Mouse (Mus musculus): ENCODE measurements at regions not wholly inside any gene's neighbourhood (a gene's known extent, or its start where the extent isn't known, plus 50 kb on each side); places are given as distances from the start of the nearest gene placed in this dataset.
A peak's percentile ranks its signal among the peaks of the same experiment; 100 is the strongest.

DNA sequence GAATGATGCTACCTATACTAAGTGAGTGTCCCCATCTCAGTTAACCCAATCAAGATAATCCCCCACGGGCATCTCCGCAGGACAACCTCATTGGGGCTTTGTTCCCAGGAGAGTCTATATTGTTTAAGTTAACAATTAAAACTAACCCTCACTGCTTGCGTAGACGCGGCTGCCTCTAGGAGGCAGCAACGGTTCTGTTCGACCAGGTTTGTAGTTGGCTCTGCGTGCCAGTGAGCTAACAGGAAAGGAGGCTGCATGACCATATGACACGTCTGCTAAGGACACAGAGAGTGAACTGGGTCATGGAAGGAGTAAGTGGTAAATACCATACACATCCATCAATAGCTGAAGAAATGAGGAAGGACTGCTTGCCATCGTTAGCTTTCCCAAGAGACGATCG lies 92.0 kb downstream of the Mis18a start:
- Histone ChIP-seq H3K9ac (ENCODE audit: low read depth, low read length) (no peak overlapping the region), H3K4me3 (ENCODE audit: low read depth, low read length) (no peak overlapping the region), H3K9me3 (ENCODE audit: control insufficient read depth, low read length) (no peaks in the 10 kb centered on the region), H3K27me3 (replicated peaks; ENCODE audit: control insufficient read depth, insufficient read depth, low read length) (no peaks in the 10 kb centered on the region), H3K27ac (ENCODE audit: low read depth, low read length) (no peak overlapping the region), H3K36me3 (ENCODE audit: control insufficient read depth, insufficient read depth, low read length) (no peaks in the 10 kb centered on the region), H3K4me1 (replicated peaks; ENCODE audit: control insufficient read depth, insufficient read depth, low read length) (no peaks in the 10 kb centered on the region), H3K4me2 (no peak overlapping the region)
- no peak for DNase-seq (ENCODE audit: low spot score)
- no peak for ATAC-seq (replicated peaks; ENCODE audit: low FRiP score)
- 36% methylated on average over 12 of the region's 12 CpGs for WGBS

DNA sequence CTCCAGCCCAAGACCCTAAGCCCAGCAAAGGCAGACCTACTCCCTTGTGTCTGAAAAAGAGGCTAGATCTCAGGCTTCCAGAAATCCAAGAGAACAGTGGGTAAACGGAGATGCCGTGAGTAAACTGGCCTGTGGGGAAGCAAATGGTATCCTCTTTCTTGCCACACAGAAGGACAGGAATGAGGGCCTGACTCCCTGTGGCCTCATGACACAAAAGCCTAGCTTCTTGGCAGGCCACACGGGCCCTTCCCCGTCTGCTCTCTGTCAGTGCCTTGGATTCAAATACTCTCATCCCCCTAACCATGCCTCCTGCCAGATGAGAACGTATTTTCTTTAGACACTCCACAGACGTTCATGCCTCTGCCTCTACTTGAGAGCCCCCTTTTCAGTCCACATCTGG lies 97.2 kb downstream of the Mis18a start:
- H3K9ac ChIP-seq (ENCODE audit: low read depth, low read length): no peak overlapping the region
- 56% methylated on average over 6 of the region's 6 CpGs for WGBS
- H3K9me3 ChIP-seq (ENCODE audit: control insufficient read depth, low read length): no peaks in the 10 kb centered on the region
- H3K27me3 ChIP-seq (replicated peaks; ENCODE audit: control insufficient read depth, insufficient read depth, low read length): no peaks in the 10 kb centered on the region
- H3K27ac ChIP-seq (ENCODE audit: low read depth, low read length): peak overlapping the region; percentile 65; the same call in 1 of the 2 replicates
- 0 out of 2 replicates have a peak, but pooled peaks cover 2% of the 10 kb centered on the region for H3K4me1 ChIP-seq (replicated peaks; ENCODE audit: control insufficient read depth, insufficient read depth, low read length)
- DNase-seq (ENCODE audit: low spot score) (no peak), ATAC-seq (replicated peaks; ENCODE audit: low FRiP score) (no peak)
- H3K4me3 ChIP-seq (ENCODE audit: low read depth, low read length): no peak overlapping the region
- no peak overlapping the region for H3K4me2 ChIP-seq
- H3K36me3 ChIP-seq (ENCODE audit: control insufficient read depth, insufficient read depth, low read length): no peaks in the 10 kb centered on the region

DNA sequence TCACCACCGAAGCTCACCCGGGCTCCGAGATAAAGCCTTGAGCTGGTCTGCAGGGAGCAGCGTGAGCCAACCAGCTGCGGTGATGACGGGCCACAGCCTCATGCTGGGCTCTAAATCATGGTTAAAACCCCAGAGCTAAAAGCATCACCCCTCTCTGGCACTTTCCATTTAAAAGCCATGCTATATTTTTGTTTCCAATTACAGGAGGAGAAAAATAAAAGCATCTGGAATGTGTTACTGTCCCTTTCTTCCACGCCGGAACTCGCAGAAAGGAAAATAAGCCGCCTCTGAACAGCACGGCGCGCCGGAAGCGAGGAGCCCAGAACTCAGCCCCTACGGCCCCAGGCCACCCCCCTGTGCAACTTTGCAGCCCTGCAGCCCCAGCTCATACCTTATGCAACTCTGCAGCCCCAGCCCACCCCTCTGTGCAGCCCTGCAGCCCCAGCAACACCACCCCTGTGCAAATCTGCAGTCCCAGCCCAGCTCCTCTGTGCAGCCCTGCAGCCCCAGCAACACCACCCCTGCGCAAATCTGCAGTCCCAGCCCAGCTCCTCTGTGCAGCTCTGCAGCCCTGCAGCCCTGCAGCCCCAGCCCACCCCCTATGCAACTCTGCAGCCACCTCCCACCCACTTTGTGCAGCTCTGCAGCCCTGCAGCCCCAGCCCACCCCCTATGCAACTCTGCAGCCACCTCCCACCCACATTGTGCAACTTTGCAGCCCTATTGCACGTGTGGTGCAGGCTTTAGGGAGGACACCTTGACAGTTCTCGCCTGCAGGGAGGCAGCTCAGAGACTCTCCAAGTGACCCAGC lies 97.9 kb downstream of the Mis18a start:
- H3K4me2 ChIP-seq: no peak overlapping the region
- H3K27ac ChIP-seq (ENCODE audit: low read depth, low read length): peak overlapping the region; percentile 65; the same call in 1 of the 2 replicates
- H3K4me3 ChIP-seq (ENCODE audit: low read depth, low read length): no peak overlapping the region
- no peaks in the 10 kb centered on the region for H3K9me3 ChIP-seq (ENCODE audit: control insufficient read depth, low read length)
- ATAC-seq (replicated peaks; ENCODE audit: low FRiP score) (no peak), DNase-seq (ENCODE audit: low spot score) (peak; percentile 31)
- no peaks in the 10 kb centered on the region for H3K27me3 ChIP-seq (replicated peaks; ENCODE audit: control insufficient read depth, insufficient read depth, low read length)
- no peak overlapping the region for H3K9ac ChIP-seq (ENCODE audit: low read depth, low read length)
- H3K4me1 ChIP-seq (replicated peaks; ENCODE audit: control insufficient read depth, insufficient read depth, low read length): 0 out of 2 replicates have a peak, but pooled peaks cover 2% of the 10 kb centered on the region
- H3K36me3 ChIP-seq (ENCODE audit: control insufficient read depth, insufficient read depth, low read length): no peaks in the 10 kb centered on the region
- WGBS: 43% methylated on average over 19 of the region's 19 CpGs

DNA sequence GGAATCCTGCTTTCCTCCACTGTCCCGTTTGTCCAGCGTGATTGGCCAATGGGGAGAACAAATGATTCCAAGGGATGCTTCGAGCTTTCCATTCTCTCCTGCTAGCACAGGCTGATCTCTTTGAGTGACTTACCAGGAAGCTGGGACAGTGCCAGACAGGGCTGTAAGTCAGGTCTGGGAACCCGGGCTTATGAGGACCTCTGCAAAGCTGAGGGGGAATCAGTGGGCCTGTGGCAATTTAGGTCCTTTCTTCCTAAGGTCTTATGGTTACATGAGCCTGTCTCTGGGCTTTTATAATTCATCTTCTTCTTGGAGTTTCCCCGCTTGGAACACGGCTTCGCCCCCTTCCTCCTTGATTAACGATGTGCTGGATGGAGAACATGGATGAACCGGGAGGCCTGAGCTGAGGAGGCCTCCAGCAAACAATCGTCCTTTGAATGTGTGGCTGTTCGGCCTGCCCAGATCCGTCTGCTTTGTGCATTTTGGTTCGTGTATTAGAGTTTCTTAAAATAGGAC lies 98.5 kb downstream of the Mis18a start:
- no peak overlapping the region for H3K9ac ChIP-seq (ENCODE audit: low read depth, low read length)
- WGBS: 59% methylated on average over 13 of the region's 13 CpGs
- no peaks in the 10 kb centered on the region for H3K36me3 ChIP-seq (ENCODE audit: control insufficient read depth, insufficient read depth, low read length)
- no peaks in the 10 kb centered on the region for H3K27me3 ChIP-seq (replicated peaks; ENCODE audit: control insufficient read depth, insufficient read depth, low read length)
- H3K4me1 ChIP-seq (replicated peaks; ENCODE audit: control insufficient read depth, insufficient read depth, low read length): 0 out of 2 replicates have a peak, but pooled peaks cover 4% of the 10 kb centered on the region
- H3K4me2 ChIP-seq: no peak overlapping the region
- H3K4me3 ChIP-seq (ENCODE audit: low read depth, low read length): no peak overlapping the region
- ATAC-seq (replicated peaks; ENCODE audit: low FRiP score): no peak
- DNase-seq (ENCODE audit: low spot score): peak; percentile 35
- no peaks in the 10 kb centered on the region for H3K9me3 ChIP-seq (ENCODE audit: control insufficient read depth, low read length)
- H3K27ac ChIP-seq (ENCODE audit: low read depth, low read length): peak overlapping the region; percentile 57; the same call in 1 of the 2 replicates

DNA sequence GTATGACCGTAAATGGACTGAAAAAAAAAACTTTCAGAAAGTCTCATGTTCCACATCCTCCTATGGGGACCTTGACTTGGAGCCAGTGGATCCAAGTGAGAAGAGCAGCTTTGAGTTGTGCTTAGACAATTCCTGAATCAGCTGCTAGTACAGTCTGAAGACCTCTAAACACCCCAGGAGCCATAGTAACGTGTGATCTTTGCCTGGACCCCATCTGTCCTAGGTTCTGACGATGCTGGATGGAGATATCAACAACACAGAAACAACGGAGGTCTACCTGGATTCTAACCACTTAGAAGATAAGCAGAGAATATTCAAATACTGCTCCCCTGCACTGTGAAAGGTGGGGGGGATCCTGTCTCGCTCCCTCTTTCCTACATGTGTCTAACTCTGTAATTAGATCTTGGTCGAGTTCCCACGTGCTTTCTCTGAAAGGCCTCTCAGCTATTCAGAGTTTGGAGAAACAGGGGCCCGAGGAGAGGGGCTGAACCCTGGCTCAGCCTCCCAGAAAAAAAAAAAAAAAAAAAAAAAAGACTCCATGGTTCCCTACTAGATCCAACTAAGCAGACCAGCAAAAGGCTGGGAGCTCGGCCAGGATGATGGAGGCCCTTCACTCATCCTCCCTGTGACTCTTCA lies 101.1 kb downstream of the Mis18a start:
- no peaks in the 10 kb centered on the region for H3K9me3 ChIP-seq (ENCODE audit: control insufficient read depth, low read length)
- no peak overlapping the region for H3K9ac ChIP-seq (ENCODE audit: low read depth, low read length)
- WGBS: 75% methylated on average over 9 of the region's 9 CpGs
- H3K4me1 ChIP-seq (replicated peaks; ENCODE audit: control insufficient read depth, insufficient read depth, low read length): 0 out of 2 replicates have a peak, but pooled peaks cover 4% of the 10 kb centered on the region
- no peak overlapping the region for H3K27ac ChIP-seq (ENCODE audit: low read depth, low read length)
- DNase-seq (ENCODE audit: low spot score) (peak; percentile 16), ATAC-seq (replicated peaks; ENCODE audit: low FRiP score) (no peak)
- H3K4me2 ChIP-seq: no peak overlapping the region
- H3K36me3 ChIP-seq (ENCODE audit: control insufficient read depth, insufficient read depth, low read length): no peaks in the 10 kb centered on the region
- H3K27me3 ChIP-seq (replicated peaks; ENCODE audit: control insufficient read depth, insufficient read depth, low read length): no peaks in the 10 kb centered on the region
- no peak overlapping the region for H3K4me3 ChIP-seq (ENCODE audit: low read depth, low read length)

DNA sequence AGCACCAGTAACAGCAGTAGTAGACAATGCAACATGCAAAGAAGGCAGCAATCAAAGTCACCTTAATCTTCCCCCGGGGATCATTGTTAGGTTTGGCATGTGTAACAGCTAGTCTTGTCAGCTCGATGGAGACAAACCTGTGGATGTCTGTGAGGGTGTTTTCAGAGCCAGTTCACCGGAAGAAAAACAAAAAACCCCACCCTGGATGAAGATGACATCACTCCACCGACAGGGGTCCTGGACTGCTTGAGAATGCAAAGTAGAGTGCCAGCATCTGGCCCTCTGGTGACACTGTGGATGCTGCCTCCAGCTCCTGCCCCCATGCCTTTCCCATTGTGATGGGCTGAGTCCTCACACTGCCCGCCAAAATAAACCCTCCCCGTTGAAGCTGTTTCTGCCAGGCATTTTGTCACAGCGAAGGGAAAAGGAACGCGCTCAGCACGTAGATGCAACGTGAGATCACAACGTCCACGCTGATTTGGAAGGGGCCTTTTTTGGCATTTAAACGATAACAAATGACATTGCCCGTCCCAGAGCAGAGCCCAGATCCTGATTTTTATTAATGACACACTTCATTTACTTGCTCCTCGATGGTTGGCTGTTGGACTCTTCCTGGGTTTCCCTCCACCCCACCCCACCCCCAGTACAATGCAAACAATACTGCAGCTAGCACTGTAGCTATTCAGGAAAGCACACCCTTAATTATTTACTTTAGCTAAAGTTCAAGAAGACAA lies 101.7 kb downstream of the Mis18a start:
- H3K27ac ChIP-seq (ENCODE audit: low read depth, low read length): no peak overlapping the region
- no peak overlapping the region for H3K4me3 ChIP-seq (ENCODE audit: low read depth, low read length)
- H3K27me3 ChIP-seq (replicated peaks; ENCODE audit: control insufficient read depth, insufficient read depth, low read length): no peaks in the 10 kb centered on the region
- 72% methylated on average over 16 of the region's 16 CpGs for WGBS
- no peak overlapping the region for H3K4me2 ChIP-seq
- ATAC-seq (replicated peaks; ENCODE audit: low FRiP score) (no peak), DNase-seq (ENCODE audit: low spot score) (peak; percentile 25)
- no peaks in the 10 kb centered on the region for H3K9me3 ChIP-seq (ENCODE audit: control insufficient read depth, low read length)
- H3K36me3 ChIP-seq (ENCODE audit: control insufficient read depth, insufficient read depth, low read length): no peaks in the 10 kb centered on the region
- H3K4me1 ChIP-seq (replicated peaks; ENCODE audit: control insufficient read depth, insufficient read depth, low read length): 0 out of 2 replicates have a peak, but pooled peaks cover 4% of the 10 kb centered on the region
- no peak overlapping the region for H3K9ac ChIP-seq (ENCODE audit: low read depth, low read length)

DNA sequence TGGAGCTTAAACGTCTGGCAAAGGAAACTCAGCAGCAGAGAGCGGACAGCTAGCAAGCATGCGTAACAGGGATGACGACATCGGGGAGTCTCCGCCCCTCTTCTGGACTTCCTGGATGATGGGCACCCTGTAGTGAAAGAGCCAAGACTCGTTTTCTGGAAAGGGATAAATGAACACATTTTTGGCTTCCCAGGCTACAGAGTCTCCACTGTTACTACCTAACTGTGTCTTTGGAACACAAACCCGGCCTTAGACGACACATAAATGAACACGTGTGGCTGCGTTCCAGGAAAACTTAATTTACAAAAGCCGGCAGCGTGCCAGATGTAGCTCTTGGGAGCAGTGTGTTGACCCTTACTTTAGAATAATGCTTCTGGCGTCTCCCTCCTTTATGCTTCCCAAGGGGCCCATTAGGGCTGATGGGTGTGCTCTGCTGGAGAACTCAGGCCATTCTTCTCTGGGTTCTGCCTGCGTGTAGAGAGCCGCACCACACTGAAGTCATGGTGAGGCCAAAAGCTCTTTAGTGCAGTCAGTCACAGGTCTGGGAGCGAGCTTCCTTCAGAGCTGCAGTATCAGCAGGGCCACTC lies 103.1 kb downstream of the Mis18a start:
- no peak overlapping the region for H3K4me3 ChIP-seq (ENCODE audit: low read depth, low read length)
- H3K4me2 ChIP-seq: no peak overlapping the region
- H3K27me3 ChIP-seq (replicated peaks; ENCODE audit: control insufficient read depth, insufficient read depth, low read length): no peaks in the 10 kb centered on the region
- peak; percentile 32 for DNase-seq (ENCODE audit: low spot score)
- H3K9me3 ChIP-seq (ENCODE audit: control insufficient read depth, low read length): no peaks in the 10 kb centered on the region
- no peaks in the 10 kb centered on the region for H3K36me3 ChIP-seq (ENCODE audit: control insufficient read depth, insufficient read depth, low read length)
- H3K27ac ChIP-seq (ENCODE audit: low read depth, low read length): no peak overlapping the region
- H3K9ac ChIP-seq (ENCODE audit: low read depth, low read length): no peak overlapping the region
- WGBS: 68% methylated on average over 17 of the region's 17 CpGs
- ATAC-seq (replicated peaks; ENCODE audit: low FRiP score): 0 out of 2 replicates have a peak, but pooled peaks have one; percentile 23
- H3K4me1 ChIP-seq (replicated peaks; ENCODE audit: control insufficient read depth, insufficient read depth, low read length): 0 out of 2 replicates have a peak, but pooled peaks cover 2% of the 10 kb centered on the region

DNA sequence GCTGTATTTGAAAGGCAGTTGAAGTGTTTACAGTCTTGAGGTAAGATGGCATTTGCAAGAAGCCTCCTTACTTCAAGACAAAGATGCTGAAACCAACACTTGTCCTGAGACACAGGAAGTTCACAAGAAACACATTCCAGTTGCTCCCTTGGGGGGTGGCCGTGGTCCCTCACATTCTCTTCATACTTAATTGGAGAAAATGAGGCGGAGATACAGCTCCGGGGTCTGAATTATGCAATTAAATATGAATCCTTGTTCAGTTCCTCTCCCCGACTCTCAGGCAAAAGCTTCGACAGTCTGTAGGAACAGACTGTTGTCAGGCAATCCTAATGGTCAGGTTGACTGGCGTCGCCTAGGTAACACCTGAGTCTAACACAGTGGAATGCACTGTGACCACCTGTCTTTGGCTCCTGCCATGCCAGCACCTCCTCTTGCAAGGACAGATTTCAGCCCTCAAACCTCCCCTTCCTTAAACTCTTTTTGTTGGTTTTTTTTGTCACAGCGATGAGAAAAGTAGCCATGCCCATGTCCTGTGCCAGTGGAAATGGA lies 104.5 kb downstream of the Mis18a start:
- Histone ChIP-seq H3K9me3 (ENCODE audit: control insufficient read depth, low read length) (no peaks in the 10 kb centered on the region), H3K4me2 (no peak overlapping the region), H3K27me3 (replicated peaks; ENCODE audit: control insufficient read depth, insufficient read depth, low read length) (no peaks in the 10 kb centered on the region), H3K9ac (ENCODE audit: low read depth, low read length) (no peak overlapping the region), H3K4me1 (replicated peaks; ENCODE audit: control insufficient read depth, insufficient read depth, low read length) (0 out of 2 replicates have a peak, but pooled peaks cover 2% of the 10 kb centered on the region), H3K27ac (ENCODE audit: low read depth, low read length) (no peak overlapping the region), H3K4me3 (ENCODE audit: low read depth, low read length) (no peak overlapping the region), H3K36me3 (ENCODE audit: control insufficient read depth, insufficient read depth, low read length) (no peaks in the 10 kb centered on the region)
- 83% methylated on average over 8 of the region's 8 CpGs for WGBS
- peak; percentile 24 for DNase-seq (ENCODE audit: low spot score)
- ATAC-seq (replicated peaks; ENCODE audit: low FRiP score): no peak

Data from liver, embryonic 11.5 days (tissue).